Mouse (Mus musculus) ES-E14 (cell line): Measurements from ENCODE around the gene Olfr1428.

Source experiments
- CHD2 ChIP-seq: IDR thresholded peaks from 2 replicates; pipeline ENCODE4 v1.6.1; 2014; ENCODE audit warnings: mild to moderate bottlenecking, low read depth, low read length, inconsistent platforms
- HCFC1 ChIP-seq: IDR thresholded peaks from 2 replicates; pipeline ENCODE4 v1.6.1; 2012; ENCODE audit warnings: low read length, inconsistent platforms, borderline replicate concordance; ENCODE audit not compliant: insufficient read depth
- MAFK ChIP-seq: IDR thresholded peaks from 2 replicates; pipeline ENCODE4 v1.6.1; 2014; ENCODE audit warnings: mild to moderate bottlenecking, low read depth, low read length, inconsistent platforms; ENCODE audit not compliant: insufficient read depth
- ZC3H11A ChIP-seq: IDR thresholded peaks from 2 replicates; pipeline ENCODE4 v1.6.1; 2012; ENCODE audit warnings: low read depth, mild to moderate bottlenecking, inconsistent platforms, low read length, borderline replicate concordance

GRCm38 (mm10) chr19:12145452-12145851, 29.8 kb upstream of the Olfr1428 start:
- TF ChIP-seq HCFC1 (no peak), CHD2 (no peak), ZC3H11A (no peak), MAFK (no peak)
